Mouse (Mus musculus): Measurements from ENCODE around the gene Ndufb2. TPM values are rescaled to one million over a fixed set of nuclear protein-coding genes. Genes with fewer than 3 reads are reported as not detected.

Gene Ndufb2
- total and polyA plus RNA-seq, 3 experiments, result 22.0 to 155 (median 78.6) TPM

DNA sequence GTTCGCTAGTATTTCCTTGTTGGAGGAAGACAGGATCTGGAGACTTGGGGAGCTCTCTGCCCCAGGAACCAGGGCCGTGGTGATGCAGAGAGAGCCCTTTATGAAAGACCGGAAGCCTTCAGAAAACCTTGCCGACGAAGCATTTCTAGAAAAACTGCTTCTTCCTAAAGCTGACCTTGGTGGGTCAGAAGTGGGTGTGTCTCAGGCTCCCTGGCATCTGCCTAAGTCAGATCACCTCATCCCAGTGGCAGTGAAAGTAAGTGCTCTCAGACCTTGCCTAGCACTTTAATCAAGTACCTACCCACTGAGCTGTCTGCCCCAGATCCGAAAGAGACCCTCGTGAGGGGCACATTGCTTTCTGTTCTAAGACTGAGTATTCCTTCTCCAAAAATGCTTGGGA lies 17.4 kb upstream of the Ndufb2 start:
- no peak for TF ChIP-seq CTCF (IDR thresholded peaks at IDR 0.05; ENCODE audit: low read depth, low read length)
- TF ChIP-seq TAL1 (conservative IDR thresholded peaks at IDR 0.05; ENCODE audit: low read depth, low read length), result no peak
- TF ChIP-seq POLR2AphosphoS5 (IDR thresholded peaks at IDR 0.05; ENCODE audit: insufficient replicate concordance, low read depth, low read length), result no peak
- no peak for TF ChIP-seq GATA2 (IDR thresholded peaks at IDR 0.05; ENCODE audit: borderline replicate concordance, low read depth, low read length)
- Histone ChIP-seq H3K4me3 (ENCODE audit: low read depth, low read length) (peak overlapping the region; percentile 83; the same call in 1 of the 2 replicates), H3K4me1 (ENCODE audit: insufficient read depth, low read depth, low read length) (peaks cover 22% of the 10 kb centered on the region), H3K36me3 (replicated peaks) (peaks cover 37% of the 10 kb centered on the region), H3K27me3 (ENCODE audit: insufficient read depth, low read length) (peaks cover 10% of the 10 kb centered on the region; the same call in 1 of the 2 replicates), H3K9me3 (replicated peaks) (no peaks in the 10 kb centered on the region)
- ATAC-seq (ENCODE audit: extremely low read depth, insufficient number of reproducible peaks, low FRiP score, poor library complexity, severe bottlenecking) (no peak), DNase-seq (ENCODE audit: low spot score) (no peak)

DNA sequence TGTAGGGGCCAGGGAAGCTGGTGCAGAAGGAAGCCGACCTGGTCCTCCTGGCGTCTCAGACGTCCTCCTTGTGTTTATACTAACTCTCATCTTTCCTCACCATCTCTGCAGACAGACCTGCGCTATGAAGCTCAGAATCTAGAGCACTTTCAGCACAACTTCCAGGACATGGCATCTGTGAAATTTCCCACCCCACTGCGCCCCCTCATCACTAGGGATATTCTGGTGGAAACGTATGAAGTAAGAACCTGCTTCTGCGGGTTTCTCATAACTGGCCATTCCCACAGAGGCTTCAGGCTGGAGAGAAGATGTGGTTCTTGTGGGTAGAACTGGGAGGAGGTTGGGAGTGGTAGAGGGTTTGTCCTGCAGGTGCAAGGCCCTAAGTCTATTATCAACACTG lies 12.8 kb upstream of the Ndufb2 start:
- Histone ChIP-seq H3K27me3 (ENCODE audit: insufficient read depth, low read length) (no peaks in the 10 kb centered on the region), H3K4me1 (ENCODE audit: insufficient read depth, low read depth, low read length) (peaks cover 14% of the 10 kb centered on the region), H3K4me3 (ENCODE audit: low read depth, low read length) (no peak overlapping the region), H3K36me3 (replicated peaks) (peaks cover 79% of the 10 kb centered on the region), H3K9me3 (replicated peaks) (no peaks in the 10 kb centered on the region)
- no peak for TF ChIP-seq GATA2 (IDR thresholded peaks at IDR 0.05; ENCODE audit: borderline replicate concordance, low read depth, low read length)
- TF ChIP-seq TAL1 (conservative IDR thresholded peaks at IDR 0.05; ENCODE audit: low read depth, low read length), result no peak
- TF ChIP-seq GATA1 (IDR thresholded peaks at IDR 0.05; ENCODE audit: borderline replicate concordance, low read length), result no peak
- TF ChIP-seq POLR2AphosphoS5 (IDR thresholded peaks at IDR 0.05; ENCODE audit: insufficient replicate concordance, low read depth, low read length), result no peak
- TF ChIP-seq CTCF (IDR thresholded peaks at IDR 0.05; ENCODE audit: low read depth, low read length), result no peak
- DNase-seq (ENCODE audit: low spot score) (no peak), ATAC-seq (ENCODE audit: extremely low read depth, insufficient number of reproducible peaks, low FRiP score, poor library complexity, severe bottlenecking) (no peak)

- Histone ChIP-seq H3K4me3 (ENCODE audit: low read depth, low read length) (no peak overlapping the region), H3K4me1 (ENCODE audit: insufficient read depth, low read depth, low read length) (peaks cover 6% of the 10 kb centered on the region; the same call in 1 of the 2 replicates), H3K27me3 (ENCODE audit: insufficient read depth, low read length) (no peaks in the 10 kb centered on the region), H3K9me3 (replicated peaks) (no peaks in the 10 kb centered on the region), H3K36me3 (replicated peaks) (peaks cover 84% of the 10 kb centered on the region)
- TF ChIP-seq POLR2AphosphoS5 (IDR thresholded peaks at IDR 0.05; ENCODE audit: insufficient replicate concordance, low read depth, low read length) (no peak), CTCF (IDR thresholded peaks at IDR 0.05; ENCODE audit: low read depth, low read length) (no peak), GATA1 (IDR thresholded peaks at IDR 0.05; ENCODE audit: borderline replicate concordance, low read length) (no peak)
- ATAC-seq (ENCODE audit: extremely low read depth, insufficient number of reproducible peaks, low FRiP score, poor library complexity, severe bottlenecking) (no peak), DNase-seq (ENCODE audit: low spot score) (no peak)
Measured at GRCm38 (mm10) chr6:39580558-39580957, 11.8 kb upstream of the Ndufb2 start.

DNA sequence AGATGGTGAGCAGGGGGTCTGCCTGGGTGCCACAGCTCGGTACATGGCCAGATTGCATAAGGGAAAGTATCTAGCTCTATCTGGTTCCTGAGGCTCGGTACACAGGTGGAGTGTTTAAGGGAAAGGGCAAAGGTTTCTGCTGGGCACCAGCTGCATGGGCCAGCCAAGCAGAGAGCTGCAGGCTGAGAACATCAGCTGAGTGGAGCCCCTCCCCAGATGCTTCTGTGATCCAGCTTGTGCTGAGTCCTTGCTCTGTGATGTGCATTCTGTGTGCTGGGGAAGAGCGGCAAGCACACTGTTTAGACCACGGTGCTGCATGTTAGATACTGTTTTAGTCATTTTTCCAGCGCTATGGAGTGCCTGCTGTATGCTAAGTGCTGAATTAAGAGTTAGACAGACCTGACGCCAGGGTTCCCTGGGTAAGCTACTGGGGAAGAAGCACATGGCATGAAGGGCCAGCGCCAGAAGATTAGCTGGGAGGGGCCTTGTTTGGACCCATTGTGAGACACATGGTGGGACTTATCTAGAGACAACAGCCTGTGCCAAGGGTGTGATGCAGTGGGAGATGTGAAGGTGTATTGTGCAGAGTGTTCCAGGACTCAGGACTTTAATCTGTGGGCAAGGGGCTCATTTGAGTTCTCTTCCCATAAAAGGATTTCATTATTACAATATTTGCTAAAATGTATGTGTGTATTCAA lies 11.1 kb upstream of the Ndufb2 start:
- H3K4me1 ChIP-seq (ENCODE audit: insufficient read depth, low read depth, low read length), result peaks cover 6% of the 10 kb centered on the region; the same call in 1 of the 2 replicates
- H3K9me3 ChIP-seq (replicated peaks), result no peaks in the 10 kb centered on the region
- peaks cover 89% of the 10 kb centered on the region for H3K36me3 ChIP-seq (replicated peaks)
- no peak overlapping the region for H3K4me3 ChIP-seq (ENCODE audit: low read depth, low read length)
- no peak for ATAC-seq (ENCODE audit: extremely low read depth, insufficient number of reproducible peaks, low FRiP score, poor library complexity, severe bottlenecking)
- no peak for DNase-seq (ENCODE audit: low spot score)
- no peak for TF ChIP-seq GATA1 (IDR thresholded peaks at IDR 0.05; ENCODE audit: borderline replicate concordance, low read length)
- TF ChIP-seq CTCF (IDR thresholded peaks at IDR 0.05; ENCODE audit: low read depth, low read length), result no peak
- no peak for TF ChIP-seq TAL1 (conservative IDR thresholded peaks at IDR 0.05; ENCODE audit: low read depth, low read length)
- TF ChIP-seq GATA2 (IDR thresholded peaks at IDR 0.05; ENCODE audit: borderline replicate concordance, low read depth, low read length), result no peak
- no peak for TF ChIP-seq POLR2AphosphoS5 (IDR thresholded peaks at IDR 0.05; ENCODE audit: insufficient replicate concordance, low read depth, low read length)
- H3K27me3 ChIP-seq (ENCODE audit: insufficient read depth, low read length), result no peaks in the 10 kb centered on the region

- H3K36me3 ChIP-seq (replicated peaks), result peaks cover 86% of the 10 kb centered on the region
- DNase-seq (ENCODE audit: low spot score) (no peak), ATAC-seq (ENCODE audit: extremely low read depth, insufficient number of reproducible peaks, low FRiP score, poor library complexity, severe bottlenecking) (no peak)
- no peaks in the 10 kb centered on the region for H3K27me3 ChIP-seq (ENCODE audit: insufficient read depth, low read length)
- no peak within 1 kb of the TSS for H3K4me3 ChIP-seq (ENCODE audit: low read depth, low read length)
- H3K4me1 ChIP-seq (ENCODE audit: insufficient read depth, low read depth, low read length), result peaks cover 6% of the 10 kb centered on the region; the same call in 1 of the 2 replicates
- no peaks in the 10 kb centered on the region for H3K9me3 ChIP-seq (replicated peaks)
- TF ChIP-seq POLR2AphosphoS5 (IDR thresholded peaks at IDR 0.05; ENCODE audit: insufficient replicate concordance, low read depth, low read length), result no peak
- no peak for TF ChIP-seq CTCF (IDR thresholded peaks at IDR 0.05; ENCODE audit: low read depth, low read length)
- TF ChIP-seq GATA1 (IDR thresholded peaks at IDR 0.05; ENCODE audit: borderline replicate concordance, low read length), result no peak
- no peak for TF ChIP-seq TAL1 (conservative IDR thresholded peaks at IDR 0.05; ENCODE audit: low read depth, low read length)
- no peak for TF ChIP-seq GATA2 (IDR thresholded peaks at IDR 0.05; ENCODE audit: borderline replicate concordance, low read depth, low read length)
Measured at GRCm38 (mm10) chr6:39585517-39585916, 6.9 kb upstream of the Ndufb2 start, which contains the start of gene Gm42420. Gene Gm42420, plus strand, starts transcription at chr6:39585753.

DNA sequence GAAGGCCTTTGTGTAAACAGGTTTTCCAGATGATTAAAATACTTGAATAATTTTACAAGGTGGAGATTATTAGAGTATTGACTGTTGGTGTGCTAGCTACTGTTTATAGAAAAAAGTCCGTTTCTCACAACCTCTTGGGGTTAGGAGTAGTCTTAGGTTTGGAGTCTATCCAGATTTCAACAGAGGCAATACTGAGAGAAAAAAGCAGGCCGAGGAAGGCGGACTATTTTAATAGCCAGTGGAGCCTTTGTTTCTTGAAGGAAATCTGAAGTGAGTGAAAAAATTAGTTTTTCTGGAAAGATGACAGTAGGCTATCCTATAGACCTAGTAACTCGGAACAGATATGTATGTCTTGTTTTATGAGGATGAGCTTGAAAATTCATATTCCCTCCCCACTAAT lies 893 bp upstream of the Ndufb2 start:
- H3K4me1 ChIP-seq (ENCODE audit: insufficient read depth, low read depth, low read length), result peaks cover 26% of the 10 kb centered on the region
- DNase-seq (ENCODE audit: low spot score) (no peak), ATAC-seq (ENCODE audit: extremely low read depth, insufficient number of reproducible peaks, low FRiP score, poor library complexity, severe bottlenecking) (no peak)
- H3K36me3 ChIP-seq (replicated peaks), result peaks cover 59% of the 10 kb centered on the region
- H3K9me3 ChIP-seq (replicated peaks), result no peaks in the 10 kb centered on the region
- no peaks in the 10 kb centered on the region for H3K27me3 ChIP-seq (ENCODE audit: insufficient read depth, low read length)
- peak overlapping the region; percentile 76; the same call in 1 of the 2 replicates for H3K4me3 ChIP-seq (ENCODE audit: low read depth, low read length)
- TF ChIP-seq GATA2 (IDR thresholded peaks at IDR 0.05; ENCODE audit: borderline replicate concordance, low read depth, low read length) (no peak), TAL1 (conservative IDR thresholded peaks at IDR 0.05; ENCODE audit: low read depth, low read length) (no peak), GATA1 (IDR thresholded peaks at IDR 0.05; ENCODE audit: borderline replicate concordance, low read length) (no peak), CTCF (IDR thresholded peaks at IDR 0.05; ENCODE audit: low read depth, low read length) (no peak), POLR2AphosphoS5 (IDR thresholded peaks at IDR 0.05; ENCODE audit: insufficient replicate concordance, low read depth, low read length) (no peak)

All from G1E (cell line).